Mouse (Mus musculus): ENCODE measurements around the gene Olfr1124. TPM values are rescaled to one million over a fixed set of nuclear protein-coding genes. Genes with fewer than 3 reads are reported as not detected.
"Not testable (repeated sequence)": the region's sequence is repeated elsewhere in the genome, so short reads cannot be mapped to it uniquely, and the experiment has no call there.

Olfr1124 gene
- total RNA-seq (2017), result not detected in 2 replicates

DNA sequence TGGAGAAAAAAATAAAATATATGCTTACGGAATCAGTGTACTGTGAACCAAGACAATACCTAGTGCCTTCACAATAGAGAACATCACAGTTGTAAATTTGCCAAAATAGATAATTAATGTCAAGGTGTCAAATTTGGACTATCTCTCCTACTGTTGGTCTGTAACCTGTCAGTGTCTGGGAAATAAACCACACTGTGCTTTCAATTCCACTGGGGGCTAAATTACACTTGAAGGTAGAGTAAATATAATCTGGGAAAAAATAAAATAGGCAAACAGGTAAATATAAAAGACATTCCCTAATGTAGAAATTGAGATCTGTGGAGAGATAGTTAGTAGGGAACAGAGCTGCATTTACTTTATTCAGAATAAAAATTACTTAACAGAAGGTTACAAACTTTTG lies at the start of gene Olfr1124:
Olfr1124 (plus strand) TSS at position 301 of the 400 bp plus-strand sequence.
- no peak for ATAC-seq (ENCODE audit: extremely low read depth, insufficient number of reproducible peaks, low FRiP score, poor library complexity, severe bottlenecking)

DNA sequence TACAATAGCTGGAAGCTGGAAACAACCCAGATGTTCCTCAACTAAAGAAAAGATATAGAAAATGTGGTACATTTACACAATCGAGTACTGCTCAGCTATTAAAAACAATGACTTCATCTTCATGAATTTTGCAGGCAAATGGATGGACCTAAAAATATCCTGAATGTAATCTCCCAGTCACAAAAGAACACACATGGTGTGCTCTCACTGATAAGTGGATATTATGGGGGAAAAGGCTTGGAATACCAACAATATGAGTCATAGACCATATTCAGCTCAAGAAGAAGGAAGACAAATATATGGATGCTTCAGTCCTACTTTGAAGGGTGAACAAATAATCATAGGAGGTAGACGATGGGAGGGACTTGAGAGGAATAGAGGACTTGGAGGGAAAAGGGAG lies 46.1 kb upstream of the Olfr1124 start:
- no peak for ATAC-seq (ENCODE audit: extremely low read depth, insufficient number of reproducible peaks, low FRiP score, poor library complexity, severe bottlenecking)

DNA sequence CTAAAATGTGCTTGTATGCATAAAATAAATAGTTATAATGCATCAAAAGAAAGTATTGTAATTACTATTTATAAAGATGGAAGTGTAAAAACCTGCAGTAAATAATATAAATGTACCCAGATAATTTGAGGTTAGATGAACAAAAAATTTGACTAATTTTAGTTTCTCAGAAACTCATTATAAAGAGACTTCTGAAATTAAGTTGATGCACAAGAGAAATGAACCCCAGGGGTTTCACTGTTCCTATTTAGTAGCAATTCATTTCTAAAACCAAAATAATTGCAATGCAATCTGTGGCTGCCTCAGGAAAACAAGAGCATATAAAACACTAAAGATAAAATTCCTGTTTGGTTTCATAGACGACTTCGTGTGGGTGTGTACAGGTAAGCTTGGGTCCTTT lies 44.5 kb upstream of the Olfr1124 start, which contains the start of gene Olfr1122:
Olfr1122 (plus strand) TSS at position 301 of the 400 bp plus-strand sequence.
- ATAC-seq (ENCODE audit: extremely low read depth, insufficient number of reproducible peaks, low FRiP score, poor library complexity, severe bottlenecking), result no peak

DNA sequence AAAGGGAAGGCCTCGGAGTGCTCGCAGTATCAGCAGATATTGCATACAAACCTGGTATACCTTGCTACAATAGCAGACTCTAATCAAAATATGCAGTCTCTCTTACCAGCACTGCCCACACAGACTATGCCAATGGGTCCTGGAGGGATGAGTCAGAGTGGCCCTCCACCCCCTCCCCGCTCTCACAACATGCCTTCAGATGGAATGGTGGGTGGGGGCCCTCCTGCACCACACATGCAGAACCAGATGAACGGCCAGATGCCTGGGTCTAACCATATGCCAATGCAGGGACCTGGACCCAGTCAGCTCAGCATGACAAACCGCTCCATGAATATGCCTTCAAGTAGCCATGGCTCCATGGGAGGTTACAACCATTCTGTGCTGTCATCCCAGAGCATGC lies 36.5 kb upstream of the Olfr1124 start:
- not testable (repeated sequence) for ATAC-seq (ENCODE audit: extremely low read depth, insufficient number of reproducible peaks, low FRiP score, poor library complexity, severe bottlenecking)

DNA sequence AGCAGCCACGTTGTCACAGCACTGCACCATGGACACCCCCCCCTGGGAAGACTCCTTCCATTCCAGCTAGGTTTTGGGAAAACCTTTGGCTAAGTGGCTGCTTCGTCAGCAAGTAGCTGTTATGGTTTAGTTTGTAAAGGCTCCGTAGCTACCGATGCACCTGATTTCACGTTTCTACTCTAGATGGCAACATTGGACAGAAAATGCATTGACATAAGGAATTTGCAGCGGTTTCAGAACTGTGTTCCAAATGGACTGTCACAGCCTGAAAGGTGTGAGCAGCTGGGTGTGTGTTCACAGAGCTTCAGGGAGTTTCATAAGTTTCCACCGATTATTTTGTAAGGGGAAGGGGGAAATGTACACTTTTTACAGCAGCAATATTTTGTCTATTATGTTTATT lies 35.4 kb upstream of the Olfr1124 start:
- ATAC-seq (ENCODE audit: extremely low read depth, insufficient number of reproducible peaks, low FRiP score, poor library complexity, severe bottlenecking), result not testable (repeated sequence)

DNA sequence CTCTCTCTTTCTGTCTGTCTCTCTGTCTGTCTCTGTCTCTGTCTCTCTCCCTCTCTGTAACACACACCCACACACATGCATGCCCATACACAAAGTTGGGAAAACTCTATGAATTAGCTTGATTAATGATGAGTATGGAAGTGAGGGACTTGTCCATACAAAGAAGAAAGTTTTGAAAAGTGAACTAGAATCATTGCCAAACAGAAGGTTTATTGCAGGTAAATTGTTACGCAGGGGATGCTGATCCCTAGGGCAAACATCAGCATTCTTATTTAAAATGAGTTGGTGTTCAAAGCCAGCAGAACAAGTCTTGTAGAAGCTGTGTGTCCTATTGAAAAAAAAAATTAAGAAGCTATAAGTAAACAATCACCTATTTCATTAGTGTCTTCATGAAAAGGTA lies 13.7 kb upstream of the Olfr1124 start, which contains the start of gene Olfr1123:
Olfr1123 (plus strand) TSS at position 301 of the 400 bp plus-strand sequence.
- no peak for ATAC-seq (ENCODE audit: extremely low read depth, insufficient number of reproducible peaks, low FRiP score, poor library complexity, severe bottlenecking)

DNA sequence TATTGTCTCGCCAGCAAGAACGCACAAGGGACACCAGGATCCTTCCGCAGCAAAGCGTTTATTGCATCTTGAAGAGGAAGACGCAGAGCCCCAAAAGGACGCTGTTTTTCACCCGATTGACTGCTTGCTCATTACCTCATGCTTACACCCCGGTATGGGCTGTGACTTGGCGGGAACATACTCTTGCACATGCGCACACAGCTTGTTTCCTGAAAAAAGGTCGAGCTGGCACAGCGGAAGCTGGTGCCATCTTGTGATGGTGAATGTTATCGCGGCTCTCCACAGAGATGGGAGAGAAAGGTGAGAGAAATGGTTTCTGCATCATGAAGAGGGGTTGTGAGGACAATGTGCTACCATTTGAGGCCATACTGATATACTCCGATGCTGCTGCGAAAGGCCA lies 7.7 kb downstream of the Olfr1124 start:
- no peak for ATAC-seq (ENCODE audit: extremely low read depth, insufficient number of reproducible peaks, low FRiP score, poor library complexity, severe bottlenecking)

DNA sequence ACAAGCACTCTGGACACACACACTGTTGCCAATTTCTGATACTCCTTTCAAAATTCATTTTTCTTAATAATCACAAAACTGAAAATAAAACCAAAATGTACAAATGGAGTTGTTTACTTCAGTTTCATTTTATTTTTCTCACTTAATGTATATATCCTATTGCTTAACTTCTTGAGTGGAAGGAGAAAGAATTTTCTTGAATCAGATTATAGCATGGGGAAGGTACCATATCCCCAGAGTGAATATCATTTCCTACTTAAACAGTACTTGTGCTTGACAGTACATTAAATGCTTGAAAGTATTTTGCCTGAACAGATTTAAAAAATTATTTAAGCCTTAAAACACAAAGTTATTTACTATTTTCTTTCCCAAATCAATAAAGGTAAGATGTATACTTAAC lies 23.6 kb downstream of the Olfr1124 start, which contains the start of gene Olfr1126:
Olfr1126 (plus strand) TSS at position 301 of the 400 bp plus-strand sequence.
- ATAC-seq (ENCODE audit: extremely low read depth, insufficient number of reproducible peaks, low FRiP score, poor library complexity, severe bottlenecking), result no peak

DNA sequence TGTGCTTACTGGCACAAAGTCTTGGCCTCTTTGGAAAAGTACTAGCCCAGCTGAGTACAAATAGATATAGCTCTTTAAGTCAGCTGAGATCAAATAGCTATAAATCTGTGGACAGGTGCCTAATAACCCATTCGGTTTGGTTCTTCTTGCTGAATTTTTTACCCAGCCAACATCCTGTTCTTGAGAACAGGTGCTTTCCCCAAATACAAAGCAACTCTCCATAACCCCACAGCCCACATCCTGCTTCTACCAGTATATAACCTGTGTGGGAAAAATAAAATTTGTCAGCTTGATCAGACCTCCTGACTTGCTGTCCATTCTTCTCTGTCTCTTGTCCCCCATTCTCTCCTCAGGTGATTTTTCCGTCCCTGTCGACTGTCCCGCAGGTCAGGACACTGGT lies 31.7 kb downstream of the Olfr1124 start:
- no peak for ATAC-seq (ENCODE audit: extremely low read depth, insufficient number of reproducible peaks, low FRiP score, poor library complexity, severe bottlenecking)

DNA sequence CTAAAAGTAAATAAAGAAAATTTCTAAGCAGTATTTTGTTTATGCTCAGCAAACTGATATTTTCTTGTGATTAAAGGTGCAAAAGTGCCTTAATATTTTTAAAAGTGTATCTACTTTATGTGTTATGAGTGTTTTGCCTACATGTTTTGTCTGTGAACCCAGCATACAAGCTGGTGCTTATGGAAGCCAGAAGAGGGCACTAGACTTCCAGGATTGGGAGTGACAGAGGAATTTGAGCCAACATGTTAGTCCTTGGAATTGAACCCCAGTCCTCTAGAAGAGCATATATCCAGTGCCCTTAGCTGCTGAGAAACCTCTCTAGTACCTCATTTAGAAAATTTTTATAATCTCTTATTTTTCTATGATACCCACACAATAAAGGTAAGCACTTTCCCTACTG lies 50.1 kb downstream of the Olfr1124 start:
- no peak for ATAC-seq (ENCODE audit: extremely low read depth, insufficient number of reproducible peaks, low FRiP score, poor library complexity, severe bottlenecking)

DNA sequence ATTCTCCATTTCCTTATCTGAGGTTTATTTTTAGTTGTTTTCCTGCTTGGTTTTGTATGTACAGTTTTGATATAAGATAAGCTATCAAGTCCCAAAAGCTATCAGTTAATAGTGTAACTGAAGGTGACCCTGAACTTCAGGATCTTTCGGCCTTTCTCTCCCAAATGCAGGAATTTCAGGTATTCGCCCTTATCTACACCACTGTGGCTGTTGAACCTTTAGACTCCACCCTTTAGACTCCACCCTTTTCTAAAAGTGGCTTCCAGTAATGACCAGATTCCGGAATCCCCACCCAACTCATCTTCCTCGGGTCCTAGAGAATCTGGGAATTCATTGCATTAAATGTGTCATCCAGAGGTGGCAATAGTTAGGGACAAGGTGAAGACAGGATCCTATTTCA lies 51.1 kb downstream of the Olfr1124 start:
- no peak for ATAC-seq (ENCODE audit: extremely low read depth, insufficient number of reproducible peaks, low FRiP score, poor library complexity, severe bottlenecking)

DNA sequence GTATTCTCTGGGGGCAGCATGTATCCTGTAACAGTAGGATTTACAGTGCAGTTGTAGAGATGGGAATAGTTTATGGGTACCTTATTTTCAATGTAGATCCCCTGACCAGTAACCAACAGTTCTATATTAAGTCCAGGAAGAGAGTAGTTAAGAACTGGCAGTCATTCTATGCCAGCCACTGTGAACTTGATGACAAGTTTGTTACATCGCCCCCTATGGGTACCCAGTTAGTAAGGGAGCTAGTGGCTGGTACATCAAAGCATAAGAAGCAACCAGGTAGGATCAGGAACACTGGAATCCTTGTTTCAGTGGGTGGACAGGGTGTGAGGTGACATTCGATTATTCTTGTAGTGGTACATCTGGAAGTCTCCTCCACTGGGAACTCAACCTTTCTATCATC lies 52.2 kb downstream of the Olfr1124 start:
- ATAC-seq (ENCODE audit: extremely low read depth, insufficient number of reproducible peaks, low FRiP score, poor library complexity, severe bottlenecking), result no peak

Other genes with a start within 250 kb of the Olfr1124 start
- not detected in 2 replicates for gene Olfr1112, start 242.5 kb upstream of the Olfr1124 start, total RNA-seq (2017)
- gene Olfr1113, start 221.3 kb upstream of the Olfr1124 start, total RNA-seq (2017), result not detected in 2 replicates
- gene Olfr1115, start 182.3 kb upstream of the Olfr1124 start, total RNA-seq (2017), result not detected in 2 replicates
- gene Olfr1116, start 162.7 kb upstream of the Olfr1124 start, total RNA-seq (2017), result 0.12 and 0.25 TPM in 2 replicates
- 0.49 TPM in 1 of 2 replicates, not detected in the other for gene Olfr1118, start 122.7 kb upstream of the Olfr1124 start, total RNA-seq (2017)
- not detected in 2 replicates for gene Olfr1120, start 75.5 kb upstream of the Olfr1124 start, total RNA-seq (2017)
- not detected in 2 replicates for gene Olfr1121, start 60.4 kb upstream of the Olfr1124 start, total RNA-seq (2017)
- gene Olfr1122, start 44.4 kb upstream of the Olfr1124 start, total RNA-seq (2017), result not detected in 2 replicates
- not detected in 2 replicates for gene Olfr1123, start 13.6 kb upstream of the Olfr1124 start, total RNA-seq (2017)
- not detected in 2 replicates for gene Olfr1126, start 23.7 kb downstream of the Olfr1124 start, total RNA-seq (2017)
- gene Pramel7, start 66.8 kb downstream of the Olfr1124 start, total RNA-seq (2017), result not detected in 2 replicates
- gene Pramel6, start 76.3 kb downstream of the Olfr1124 start, total RNA-seq (2017), result not detected in 2 replicates
- not detected in 2 replicates for gene Olfr153, start 101.5 kb downstream of the Olfr1124 start, total RNA-seq (2017)
- gene Olfr1128, start 115.3 kb downstream of the Olfr1124 start, total RNA-seq (2017), result not detected in 2 replicates
- gene Olfr1129, start 143.6 kb downstream of the Olfr1124 start, total RNA-seq (2017), result not detected in 2 replicates
- not detected in 2 replicates for gene Olfr1130, start 175.9 kb downstream of the Olfr1124 start, total RNA-seq (2017)
- 0.49 TPM in 1 of 2 replicates, not detected in the other for gene Olfr1131, start 196.8 kb downstream of the Olfr1124 start, total RNA-seq (2017)
- gene Olfr1132, start 207.3 kb downstream of the Olfr1124 start, total RNA-seq (2017), result 0.12 TPM in 1 of 2 replicates, not detected in the other
- gene Olfr1133, start 217.1 kb downstream of the Olfr1124 start, total RNA-seq (2017), result not detected in 2 replicates
- not detected in 2 replicates for gene Olfr1134, start 228.2 kb downstream of the Olfr1124 start, total RNA-seq (2017)
- not detected in 2 replicates for gene Olfr1135, start 243.4 kb downstream of the Olfr1124 start, total RNA-seq (2017)

Measured in neutrophil, adult 5-6 weeks (primary cell).